Mouse (Mus musculus): Measurements from ENCODE around the gene Phgdh.

The Phgdh gene

GRCm38 (mm10) chr3:98283205-98283604 is 56.6 kb downstream of the Phgdh start:
- DNase-seq: no peak

- no peak for DNase-seq
Measured at GRCm38 (mm10) chr3:98282422-98282821, 57.4 kb downstream of the Phgdh start.

- peak; percentile 84 for DNase-seq
Measured at GRCm38 (mm10) chr3:98280933-98281678, 58.7 kb downstream of the Phgdh start.

GRCm38 (mm10) chr3:98280204-98280932 is 59.4 kb downstream of the Phgdh start, which contains the start of gene Hmgcs2:
Gene Hmgcs2 (plus strand): TSS chr3:98280435.
- peak; percentile 33 for DNase-seq

- peak; percentile 4 for DNase-seq
Measured at GRCm38 (mm10) chr3:98279682-98280081, 60.1 kb downstream of the Phgdh start.

GRCm38 (mm10) chr3:98273623-98274398 is 66.0 kb downstream of the Phgdh start:
- no peak for DNase-seq

- peak; percentile 20 for DNase-seq
Measured at GRCm38 (mm10) chr3:98267249-98267651, 72.5 kb downstream of the Phgdh start.

Measured in thymus, postnatal 25 days (tissue).